Mouse (Mus musculus) hindbrain, postnatal 0 days (tissue): ENCODE results near the gene Islr2. TPM values are rescaled to one million over a fixed set of nuclear protein-coding genes. Genes with fewer than 3 reads are reported as not detected.
A peak's percentile ranks its signal among the peaks of the same experiment; 100 is the strongest.

Experiments
- ATAC-seq: fragments of 200-750 bp; cut with Nextera tagmentation; 2 replicates; pipeline ENCODE4 v1.8.0; 2017; ENCODE audit warnings: mild to moderate bottlenecking, moderate TSS enrichment, moderate library complexity
- DNase-seq: peaks from one replicate; pipeline ENCODE4 v3.0.0-alpha.2; 2015; ENCODE audit warnings: low spot score
- H3K27ac ChIP-seq: fragments of 300-500 bp; sonication (generic); 2 replicates; pipeline ENCODE4 v1.5.1; 2014; ENCODE audit warnings: mild to moderate bottlenecking
- H3K27me3 ChIP-seq: fragments of 300-500 bp; sonication (generic); 2 replicates; pipeline ENCODE4 v1.6.1; 2014; ENCODE audit warnings: low read length, mixed read lengths; ENCODE audit not compliant: insufficient read depth
- H3K36me3 ChIP-seq: fragments of 300-500 bp; sonication (generic); 2 replicates; pipeline ENCODE4 v1.6.1; 2014; ENCODE audit warnings: low read length, mixed read lengths; ENCODE audit not compliant: insufficient read depth
- H3K4me1 ChIP-seq: fragments of 300-500 bp; sonication (generic); 2 replicates; pipeline ENCODE4 v1.6.1; 2014; ENCODE audit warnings: antibody characterized with exemption, low read length, mixed read lengths; ENCODE audit not compliant: insufficient read depth
- H3K4me2 ChIP-seq: fragments of 300-500 bp; sonication (generic); 2 replicates; pipeline ENCODE4 v1.6.1; 2014; ENCODE audit warnings: low read depth, mild to moderate bottlenecking, low read length, moderate library complexity, mixed read lengths
- H3K4me3 ChIP-seq: fragments of 300-500 bp; sonication (generic); 2 replicates; pipeline ENCODE4 v1.5.1; 2014; ENCODE audit warnings: low read length
- H3K9ac ChIP-seq: fragments of 300-500 bp; sonication (generic); replicated peaks from 2 replicates; pipeline ENCODE4 v1.6.1; 2014; ENCODE audit warnings: mild to moderate bottlenecking, low read length, moderate library complexity, mixed read lengths
- H3K9me3 ChIP-seq: fragments of 300-500 bp; sonication (generic); 2 replicates; pipeline ENCODE4 v1.6.1; 2016; ENCODE audit warnings: low read length, mixed read lengths
- CTCF ChIP-seq: IDR thresholded peaks from 2 replicates; pipeline ENCODE4 v1.5.1; 2016; ENCODE audit warnings: antibody characterized with exemption, control low read depth, low read depth
- WGBS: fragments of 180-500 bp; shearing (Covaris S2); extraction: QIAGEN DNeasy Blood & Tissue Kit; methylation state at CpG from one replicate; pipeline ENCODE4 v1.1.7; 2014; 5-methylcytosine and 5-hydroxymethylcytosine counted together
- polyA plus RNA-seq: library from polyadenylated mRNA; unstranded; fragments of >200 nt; fragmentation: Nextera tagmentation; extraction: Ambion mirVana; gene quantifications from 2 replicates; pipeline ENCODE4 v1.2.1, GENCODE M21; 2015
- total RNA-seq: library from RNA; depleted of rRNA; stranded (reverse); fragments of >200 nt; gene quantifications from 2 replicates; pipeline ENCODE4 v1.2.3, GENCODE M21; 2014

Islr2 gene
- total and polyA plus RNA-seq, 2 experiments from 2014 or later, result 15.8 to 293 TPM

DNA sequence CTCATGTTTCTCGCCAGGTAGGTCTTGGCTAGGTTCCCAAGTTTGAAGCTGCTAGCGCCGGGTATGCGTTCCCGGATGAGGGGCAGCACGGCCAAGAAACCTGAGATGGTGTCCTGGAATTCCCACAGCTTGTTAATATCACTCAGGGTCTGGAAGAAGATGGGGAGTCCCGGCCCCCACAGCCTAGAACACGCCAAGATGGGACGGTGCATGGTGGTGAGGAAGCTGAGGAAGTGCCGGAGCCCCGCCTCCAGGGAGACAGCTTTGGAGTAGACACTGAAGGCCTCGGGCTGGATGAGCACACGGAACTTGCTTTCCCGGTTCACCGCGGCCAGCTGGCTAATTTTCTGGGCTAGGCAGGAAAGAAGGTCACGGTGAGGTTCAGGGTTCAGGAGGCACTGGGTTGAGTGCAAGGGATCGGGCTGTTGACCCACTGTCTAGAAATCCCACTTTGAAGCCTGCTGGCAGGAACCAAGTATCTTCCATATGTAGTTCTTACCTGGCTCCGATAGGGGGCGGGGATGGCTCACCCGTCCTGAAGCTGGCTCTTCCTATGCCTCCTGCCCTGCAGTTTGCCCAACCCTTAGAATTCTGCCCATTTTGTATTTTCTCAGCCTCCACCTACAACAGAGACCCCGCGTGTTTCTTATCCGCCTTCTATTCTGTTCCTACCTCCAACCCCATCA, 16.2 kb upstream of the Islr2 start:
- H3K36me3 ChIP-seq, result no peaks in the 10 kb centered on the region
- ATAC-seq, result no peak
- no peaks in the 10 kb centered on the region for H3K4me1 ChIP-seq
- WGBS, result 72% methylated on average over 24 of the region's 24 CpGs
- no peaks in the 10 kb centered on the region for H3K27me3 ChIP-seq
- no peaks in the 10 kb centered on the region for H3K9me3 ChIP-seq
- no peak overlapping the region for H3K9ac ChIP-seq
- peak; percentile 50 for DNase-seq
- H3K4me3 ChIP-seq, result no peak overlapping the region
- no peak overlapping the region for H3K27ac ChIP-seq
- H3K4me2 ChIP-seq, result no peak overlapping the region
- peak; percentile 67 for TF ChIP-seq CTCF

DNA sequence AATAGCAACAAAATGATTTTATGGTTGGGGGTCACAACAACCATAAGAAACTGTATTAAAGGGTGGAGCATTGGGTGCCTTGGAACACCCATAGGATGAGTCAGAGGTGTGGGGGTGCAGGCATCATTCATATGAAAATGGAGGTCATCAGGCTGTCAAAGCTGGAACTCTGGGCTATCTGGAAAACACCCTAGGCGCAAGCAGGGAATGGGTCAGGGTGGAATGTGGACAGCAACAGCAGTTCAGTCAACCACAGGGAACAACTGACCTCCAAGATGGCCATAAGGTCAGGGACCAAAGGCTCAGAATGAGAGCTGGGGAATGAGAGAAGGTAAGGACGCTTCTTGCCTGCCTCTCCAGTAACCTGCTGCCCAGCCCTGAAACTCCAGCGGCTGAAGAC, 14.4 kb upstream of the Islr2 start:
- Histone ChIP-seq H3K4me2 (no peak overlapping the region), H3K4me1 (no peaks in the 10 kb centered on the region), H3K4me3 (no peak overlapping the region), H3K9me3 (no peaks in the 10 kb centered on the region), H3K27ac (no peak overlapping the region), H3K36me3 (no peaks in the 10 kb centered on the region), H3K9ac (no peak overlapping the region), H3K27me3 (no peaks in the 10 kb centered on the region)
- no peak for TF ChIP-seq CTCF
- WGBS, result 91% methylated on average over 3 of the region's 3 CpGs
- DNase-seq (no peak), ATAC-seq (no peak)

DNA sequence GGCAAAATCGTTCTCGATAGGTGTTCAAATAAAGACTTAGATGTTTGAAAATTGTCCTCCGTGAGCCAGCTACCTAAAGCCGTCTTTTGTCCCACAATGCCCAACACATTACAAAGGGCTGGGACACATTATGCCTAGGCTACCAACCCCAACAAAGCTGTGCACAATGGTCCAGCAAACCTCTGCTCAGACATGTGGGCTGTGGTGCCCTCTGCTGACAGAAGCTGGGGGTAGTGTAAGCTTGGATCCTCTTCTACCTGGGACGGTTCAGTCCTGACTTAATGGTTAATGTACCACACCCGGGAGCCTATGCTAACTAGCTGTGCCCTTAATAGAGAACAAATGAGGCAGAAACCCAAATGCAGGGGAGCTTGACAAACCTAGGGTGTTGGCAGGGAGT, 12.3 kb upstream of the Islr2 start:
- 0 out of 2 replicates have a peak, but pooled peaks have one; percentile 57 for ATAC-seq
- no peaks in the 10 kb centered on the region for H3K4me1 ChIP-seq
- no peak overlapping the region for H3K27ac ChIP-seq
- no peaks in the 10 kb centered on the region for H3K36me3 ChIP-seq
- no peaks in the 10 kb centered on the region for H3K9me3 ChIP-seq
- 43% methylated on average over 6 of the region's 6 CpGs for WGBS
- no peak overlapping the region for H3K4me3 ChIP-seq
- peak; percentile 80 for TF ChIP-seq CTCF
- no peak overlapping the region for H3K9ac ChIP-seq
- H3K4me2 ChIP-seq, result no peak overlapping the region
- H3K27me3 ChIP-seq, result no peaks in the 10 kb centered on the region
- peak; percentile 75 for DNase-seq

DNA sequence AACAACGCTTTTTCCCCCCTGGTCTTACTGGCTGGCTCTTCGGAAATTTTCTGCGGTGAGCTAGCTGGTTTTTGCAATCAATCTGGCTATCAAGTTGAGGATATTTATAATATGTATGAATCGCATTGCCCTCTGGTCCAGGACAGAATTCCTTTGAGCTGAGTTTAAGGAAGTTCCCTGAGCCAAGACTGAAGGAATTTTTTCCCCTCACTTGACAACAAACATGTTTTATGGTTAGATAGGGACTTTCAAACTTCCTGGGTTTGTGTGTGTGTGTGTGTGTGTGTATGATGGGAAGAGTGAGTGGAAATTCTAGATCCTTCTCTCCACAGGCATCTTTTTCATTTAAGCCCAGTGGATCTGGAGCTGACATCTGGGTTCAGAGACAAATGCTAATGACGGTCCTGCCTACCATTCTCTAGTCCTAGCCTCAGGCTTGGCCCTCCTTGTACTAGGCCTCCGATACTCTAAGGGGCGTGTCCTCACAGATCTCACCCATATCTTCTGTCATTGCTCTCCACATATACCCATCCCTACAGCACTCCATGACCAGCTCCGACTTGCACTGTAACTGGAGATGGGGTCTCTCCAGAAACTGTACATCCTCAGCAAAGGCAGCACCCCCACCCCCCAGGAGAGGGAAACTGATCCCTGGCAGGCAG, 10.5 kb upstream of the Islr2 start:
- ATAC-seq, result no peak
- Histone ChIP-seq H3K4me1 (no peaks in the 10 kb centered on the region), H3K27me3 (no peaks in the 10 kb centered on the region), H3K4me3 (no peak overlapping the region), H3K36me3 (no peaks in the 10 kb centered on the region), H3K4me2 (no peak overlapping the region), H3K27ac (no peak overlapping the region), H3K9ac (no peak overlapping the region), H3K9me3 (no peaks in the 10 kb centered on the region)
- DNase-seq, result no peak
- no peak for TF ChIP-seq CTCF
- WGBS, result 63% methylated on average over 8 of the region's 8 CpGs

DNA sequence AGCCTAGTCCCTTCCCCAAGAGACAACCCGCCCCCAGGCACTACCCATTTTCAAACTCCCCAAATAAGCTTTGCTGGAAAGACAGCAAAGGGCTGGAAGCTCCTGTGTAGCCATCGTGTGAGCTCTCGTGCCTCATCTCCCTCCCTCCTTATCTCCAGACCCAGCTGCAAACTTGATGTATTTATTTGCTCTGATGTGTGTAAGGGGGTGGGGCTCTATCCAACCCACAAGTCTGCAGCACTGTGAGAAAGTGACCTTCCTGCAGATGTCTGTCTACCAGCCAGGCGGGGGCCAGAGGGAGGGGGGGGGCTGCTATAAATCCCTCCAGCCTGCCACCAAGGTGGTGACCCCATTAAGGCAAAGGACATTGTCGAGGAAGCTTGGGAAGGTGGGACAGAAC, 9.7 kb upstream of the Islr2 start:
- H3K4me2 ChIP-seq, result no peak overlapping the region
- H3K27ac ChIP-seq, result no peak overlapping the region
- H3K36me3 ChIP-seq, result no peaks in the 10 kb centered on the region
- H3K27me3 ChIP-seq, result no peaks in the 10 kb centered on the region
- no peak for TF ChIP-seq CTCF
- H3K4me1 ChIP-seq, result no peaks in the 10 kb centered on the region
- DNase-seq (no peak), ATAC-seq (no peak)
- H3K4me3 ChIP-seq, result no peak overlapping the region
- 35% methylated on average over 5 of the region's 5 CpGs for WGBS
- no peak overlapping the region for H3K9ac ChIP-seq
- no peaks in the 10 kb centered on the region for H3K9me3 ChIP-seq

DNA sequence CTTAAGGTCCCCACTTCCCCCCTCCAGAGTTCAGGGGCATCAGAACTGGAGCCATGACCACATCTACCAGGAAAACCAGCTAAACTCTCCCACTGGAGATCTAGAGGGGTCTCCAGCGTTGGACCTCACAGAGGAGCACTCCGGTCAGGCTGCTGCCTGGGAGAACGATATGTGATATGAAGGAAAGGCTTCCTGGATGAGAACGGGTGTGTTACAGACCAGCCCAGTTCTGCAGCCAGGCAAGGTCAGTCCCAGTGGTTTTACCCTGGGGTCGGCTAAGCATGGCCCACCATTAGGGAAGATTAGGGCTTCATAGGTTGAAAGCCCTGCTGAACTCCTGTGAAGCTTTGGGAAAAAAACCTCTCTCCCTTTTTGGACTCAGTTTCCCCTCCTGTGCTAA, 9.3 kb upstream of the Islr2 start:
- Histone ChIP-seq H3K4me1 (no peaks in the 10 kb centered on the region), H3K9me3 (no peaks in the 10 kb centered on the region), H3K27me3 (no peaks in the 10 kb centered on the region), H3K36me3 (no peaks in the 10 kb centered on the region), H3K4me3 (no peak overlapping the region), H3K27ac (no peak overlapping the region), H3K9ac (no peak overlapping the region), H3K4me2 (no peak overlapping the region)
- no peak for DNase-seq
- TF ChIP-seq CTCF, result no peak
- WGBS, result 89% methylated on average over 5 of the region's 5 CpGs
- no peak for ATAC-seq

DNA sequence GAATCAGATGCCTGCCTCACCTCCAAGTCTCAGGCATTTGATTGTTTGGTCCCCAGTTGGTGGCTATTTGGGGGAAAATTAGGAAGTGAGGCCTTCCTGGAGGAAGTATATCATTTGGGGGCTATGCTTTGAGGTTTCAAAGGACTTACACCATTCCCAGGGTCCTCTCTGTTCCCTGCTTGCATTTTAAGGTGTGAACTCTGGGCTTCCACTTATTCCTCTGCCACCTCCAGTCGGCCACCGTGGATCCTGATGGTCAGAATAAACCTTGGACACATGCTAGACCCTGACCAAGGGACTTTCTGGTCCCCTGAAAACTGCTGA, 6.1 kb upstream of the Islr2 start:
- ATAC-seq (no peak), DNase-seq (no peak)
- Histone ChIP-seq H3K9ac (no peak overlapping the region), H3K4me1 (0 out of 2 replicates have a peak, but pooled peaks cover 4% of the 10 kb centered on the region), H3K36me3 (no peaks in the 10 kb centered on the region), H3K27me3 (no peaks in the 10 kb centered on the region), H3K9me3 (no peaks in the 10 kb centered on the region), H3K27ac (no peak overlapping the region), H3K4me3 (no peak overlapping the region), H3K4me2 (no peak overlapping the region)
- 79% methylated on average over 2 of the region's 2 CpGs for WGBS
- TF ChIP-seq CTCF, result no peak
